Mouse (Mus musculus) neural tube, embryonic 11.5 days (tissue): ENCODE measurements around the gene Arid1b. TPM values are rescaled to one million over a fixed set of nuclear protein-coding genes. Genes with fewer than 3 reads are reported as not detected.

Experiments
- ATAC-seq: fragments of 200-750 bp; cut with Nextera tagmentation; 2 replicates; pipeline ENCODE4 v1.8.0; 2017; ENCODE audit warnings: moderate number of reproducible peaks, mild to moderate bottlenecking, moderate TSS enrichment, moderate library complexity; ENCODE audit not compliant: insufficient read depth, low FRiP score, low TSS enrichment
- DNase-seq: peaks from one replicate; pipeline ENCODE4 v3.0.0-alpha.2; 2015; ENCODE audit warnings: low spot score
- H3K27ac ChIP-seq: fragments of 300-500 bp; sonication (generic); 2 replicates; pipeline ENCODE4 v1.5.1; 2014; ENCODE audit warnings: low read depth, mild to moderate bottlenecking, low read length
- H3K27me3 ChIP-seq: fragments of 300-500 bp; sonication (generic); 2 replicates; pipeline ENCODE4 v1.6.1; 2014; ENCODE audit warnings: mild to moderate bottlenecking, low read length, mixed read lengths; ENCODE audit not compliant: control insufficient read depth, insufficient read depth
- H3K36me3 ChIP-seq: fragments of 300-500 bp; sonication (generic); 2 replicates; pipeline ENCODE4 v1.6.1; 2014; ENCODE audit warnings: mild to moderate bottlenecking, low read length, moderate library complexity, mixed read lengths; ENCODE audit not compliant: control insufficient read depth, insufficient read depth
- H3K4me1 ChIP-seq: fragments of 300-500 bp; sonication (generic); 2 replicates; pipeline ENCODE4 v1.6.1; 2014; ENCODE audit warnings: low read length, mixed read lengths; ENCODE audit not compliant: control insufficient read depth, insufficient read depth
- H3K4me2 ChIP-seq: fragments of 300-500 bp; sonication (generic); 2 replicates; pipeline ENCODE4 v1.6.1; 2014; ENCODE audit warnings: low read depth, mild to moderate bottlenecking, moderate library complexity
- H3K4me3 ChIP-seq: fragments of 300-500 bp; sonication (generic); 2 replicates; pipeline ENCODE4 v1.5.1; 2014; ENCODE audit warnings: low read depth, low read length
- H3K9ac ChIP-seq: fragments of 300-500 bp; sonication (generic); 2 replicates; pipeline ENCODE4 v1.6.1; 2014; ENCODE audit warnings: mild to moderate bottlenecking, low read length
- H3K9me3 ChIP-seq: fragments of 300-500 bp; sonication (generic); 2 replicates; pipeline ENCODE4 v1.6.1; 2016; ENCODE audit warnings: low read length; ENCODE audit not compliant: control insufficient read depth
- WGBS: fragments of 180-500 bp; shearing (Covaris S2); extraction: QIAGEN DNeasy Blood & Tissue Kit; methylation state at CpG from one replicate; pipeline ENCODE4 v1.1.7; 2014; 5-methylcytosine and 5-hydroxymethylcytosine counted together
- polyA plus RNA-seq: library from polyadenylated mRNA; unstranded; fragments of >200 nt; fragmentation: Nextera tagmentation; extraction: Ambion mirVana; gene quantifications from 2 replicates; pipeline ENCODE4 v1.2.1, GENCODE M21; 2014

Gene Arid1b
- polyA plus RNA-seq, 1 experiment from 2014 or later = 14.3 TPM

GRCm38 (mm10) chr17:5007156-5007658 is 13.1 kb downstream of the Arid1b start:
- peak; percentile 69 for DNase-seq
- no peak overlapping the region for H3K4me3 ChIP-seq
- H3K9ac ChIP-seq = no peak overlapping the region
- no peak overlapping the region for H3K4me2 ChIP-seq
- peak; percentile 59 for ATAC-seq
- no peaks in the 10 kb centered on the region for H3K27me3 ChIP-seq
- H3K36me3 ChIP-seq = no peaks in the 10 kb centered on the region
- WGBS = 12% methylated on average over 15 of the region's 15 CpGs
- H3K27ac ChIP-seq = 0 out of 2 replicates have a peak overlapping the region, but pooled peaks have one; percentile 2
- H3K9me3 ChIP-seq = no peaks in the 10 kb centered on the region
- H3K4me1 ChIP-seq = peaks cover 67% of the 10 kb centered on the region

- ATAC-seq (peak; percentile 39), DNase-seq (peak; percentile 19)
- no peak overlapping the region for H3K4me2 ChIP-seq
- H3K36me3 ChIP-seq = no peaks in the 10 kb centered on the region
- H3K27me3 ChIP-seq = no peaks in the 10 kb centered on the region
- WGBS = 53% methylated on average over 10 of the region's 10 CpGs
- no peak overlapping the region for H3K27ac ChIP-seq
- no peak overlapping the region for H3K9ac ChIP-seq
- no peaks in the 10 kb centered on the region for H3K9me3 ChIP-seq
- peaks cover 64% of the 10 kb centered on the region for H3K4me1 ChIP-seq
- no peak overlapping the region for H3K4me3 ChIP-seq
Measured at GRCm38 (mm10) chr17:5008236-5008635, 14.1 kb downstream of the Arid1b start.

GRCm38 (mm10) chr17:5008761-5009160 is 14.6 kb downstream of the Arid1b start:
- 62% methylated on average over 5 of the region's 5 CpGs for WGBS

GRCm38 (mm10) chr17:5009526-5010260 is 15.6 kb downstream of the Arid1b start:
- Histone ChIP-seq H3K4me3 (no peak overlapping the region), H3K4me1 (peaks cover 49% of the 10 kb centered on the region), H3K9ac (no peak overlapping the region), H3K27ac (no peak overlapping the region), H3K27me3 (no peaks in the 10 kb centered on the region), H3K9me3 (no peaks in the 10 kb centered on the region), H3K4me2 (no peak overlapping the region), H3K36me3 (no peaks in the 10 kb centered on the region)
- 73% methylated on average over 12 of the region's 12 CpGs for WGBS
- ATAC-seq (no peak), DNase-seq (no peak)

More at GRCm38 (mm10) chr17:5008761-5009160, 14.6 kb downstream of the Arid1b start:
- Histone ChIP-seq H3K4me2 (no peak overlapping the region), H3K4me1 (peaks cover 58% of the 10 kb centered on the region), H3K36me3 (no peaks in the 10 kb centered on the region), H3K9ac (no peak overlapping the region), H3K4me3 (no peak overlapping the region), H3K27ac (no peak overlapping the region), H3K27me3 (no peaks in the 10 kb centered on the region), H3K9me3 (no peaks in the 10 kb centered on the region)
- ATAC-seq (no peak), DNase-seq (no peak)

DNA sequence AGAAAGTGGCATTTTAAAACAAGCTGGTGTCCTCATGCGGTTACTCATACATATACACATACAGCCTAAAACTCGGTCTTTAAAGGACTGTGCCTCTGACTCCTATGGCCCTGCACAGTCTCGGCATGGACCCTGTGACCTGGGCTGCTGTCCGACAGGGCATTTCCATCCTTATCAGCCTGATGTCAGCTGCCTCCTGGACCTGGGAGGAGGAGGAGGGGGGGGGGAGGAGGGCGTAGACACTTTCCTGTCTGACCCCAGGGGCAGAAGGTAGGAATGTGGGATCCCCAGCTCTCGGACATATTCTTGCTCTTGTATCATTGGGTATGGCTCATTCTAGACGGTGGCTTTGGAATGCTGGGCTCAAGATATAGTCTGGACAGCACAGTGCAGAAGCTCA is 16.6 kb downstream of the Arid1b start:
- WGBS = 77% methylated on average over 7 of the region's 7 CpGs

GRCm38 (mm10) chr17:5012091-5012490 is 18.0 kb downstream of the Arid1b start:
- H3K9ac ChIP-seq = no peak overlapping the region
- H3K4me2 ChIP-seq = no peak overlapping the region
- DNase-seq (no peak), ATAC-seq (no peak)
- WGBS = 36% methylated on average over 3 of the region's 3 CpGs
- no peak overlapping the region for H3K4me3 ChIP-seq
- H3K9me3 ChIP-seq = no peaks in the 10 kb centered on the region
- H3K27me3 ChIP-seq = no peaks in the 10 kb centered on the region
- H3K4me1 ChIP-seq = peaks cover 36% of the 10 kb centered on the region
- no peak overlapping the region for H3K27ac ChIP-seq
- no peaks in the 10 kb centered on the region for H3K36me3 ChIP-seq

More for the DNA sequence above, 16.6 kb downstream of the Arid1b start:
- Histone ChIP-seq H3K36me3 (no peaks in the 10 kb centered on the region), H3K4me3 (no peak overlapping the region), H3K27me3 (no peaks in the 10 kb centered on the region), H3K4me1 (peaks cover 46% of the 10 kb centered on the region), H3K27ac (no peak overlapping the region), H3K4me2 (no peak overlapping the region), H3K9ac (no peak overlapping the region), H3K9me3 (no peaks in the 10 kb centered on the region)
- DNase-seq = no peak
- no peak for ATAC-seq

- no peak for DNase-seq
- no peak for ATAC-seq
- H3K27ac ChIP-seq = no peak overlapping the region
- no peak overlapping the region for H3K9ac ChIP-seq
- 80% methylated on average over 4 of the region's 4 CpGs for WGBS
- peaks cover 32% of the 10 kb centered on the region for H3K4me1 ChIP-seq
- H3K27me3 ChIP-seq = no peaks in the 10 kb centered on the region
- H3K9me3 ChIP-seq = no peaks in the 10 kb centered on the region
- H3K4me2 ChIP-seq = no peak overlapping the region
- no peak overlapping the region for H3K4me3 ChIP-seq
- no peaks in the 10 kb centered on the region for H3K36me3 ChIP-seq
Measured at GRCm38 (mm10) chr17:5012517-5012916, 18.4 kb downstream of the Arid1b start.

DNA sequence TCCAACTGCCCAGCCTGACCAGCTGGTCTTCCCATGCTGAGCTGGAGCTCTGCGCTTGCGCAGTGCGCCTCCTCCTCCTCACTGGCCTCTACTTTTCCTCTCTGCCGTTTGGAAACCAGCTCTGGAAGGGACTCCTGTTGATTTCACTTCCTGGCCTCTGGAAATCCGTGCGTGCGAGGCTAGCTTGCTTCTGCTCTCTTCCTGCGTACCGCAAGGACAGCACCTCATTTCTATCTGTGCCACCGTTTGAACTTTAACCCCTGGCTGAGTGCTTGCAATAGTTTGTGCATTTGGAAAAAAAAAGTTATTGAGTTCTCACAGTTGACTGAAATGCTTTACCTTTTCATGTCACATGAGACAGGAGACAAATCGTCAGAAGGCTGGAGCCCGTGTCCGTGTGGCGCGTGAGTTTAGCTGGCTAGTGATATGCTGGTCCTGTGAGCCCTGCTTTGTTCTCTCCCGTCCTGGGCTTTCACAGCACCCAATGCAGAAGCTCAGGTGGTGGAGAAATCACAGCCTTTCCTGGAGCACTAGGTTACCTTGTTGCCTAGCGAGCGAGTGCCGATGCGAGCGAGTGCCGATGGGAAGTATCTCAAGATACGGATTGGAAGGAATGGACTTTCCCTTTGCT is 20.3 kb downstream of the Arid1b start:
- ATAC-seq (no peak), DNase-seq (no peak)
- no peak overlapping the region for H3K27ac ChIP-seq
- no peaks in the 10 kb centered on the region for H3K27me3 ChIP-seq
- 83% methylated on average over 23 of the region's 23 CpGs for WGBS
- H3K4me3 ChIP-seq = no peak overlapping the region
- no peak overlapping the region for H3K9ac ChIP-seq
- no peaks in the 10 kb centered on the region for H3K36me3 ChIP-seq
- no peaks in the 10 kb centered on the region for H3K9me3 ChIP-seq
- H3K4me1 ChIP-seq = peaks cover 14% of the 10 kb centered on the region
- H3K4me2 ChIP-seq = no peak overlapping the region

- DNase-seq = no peak
- H3K9ac ChIP-seq = no peak overlapping the region
- no peak overlapping the region for H3K27ac ChIP-seq
- H3K4me3 ChIP-seq = no peak overlapping the region
- H3K27me3 ChIP-seq = no peaks in the 10 kb centered on the region
- no peaks in the 10 kb centered on the region for H3K36me3 ChIP-seq
- H3K9me3 ChIP-seq = no peaks in the 10 kb centered on the region
- ATAC-seq = no peak
- peaks cover 15% of the 10 kb centered on the region; the same call in 1 of the 2 replicates for H3K4me1 ChIP-seq
- no peak overlapping the region for H3K4me2 ChIP-seq
- 57% methylated on average over 4 of the region's 4 CpGs for WGBS
Measured at GRCm38 (mm10) chr17:5016404-5016803, 22.3 kb downstream of the Arid1b start.
